Comparison of ENCODE assay signal across 11 mouse cellular contexts in the genomic region with DNA sequence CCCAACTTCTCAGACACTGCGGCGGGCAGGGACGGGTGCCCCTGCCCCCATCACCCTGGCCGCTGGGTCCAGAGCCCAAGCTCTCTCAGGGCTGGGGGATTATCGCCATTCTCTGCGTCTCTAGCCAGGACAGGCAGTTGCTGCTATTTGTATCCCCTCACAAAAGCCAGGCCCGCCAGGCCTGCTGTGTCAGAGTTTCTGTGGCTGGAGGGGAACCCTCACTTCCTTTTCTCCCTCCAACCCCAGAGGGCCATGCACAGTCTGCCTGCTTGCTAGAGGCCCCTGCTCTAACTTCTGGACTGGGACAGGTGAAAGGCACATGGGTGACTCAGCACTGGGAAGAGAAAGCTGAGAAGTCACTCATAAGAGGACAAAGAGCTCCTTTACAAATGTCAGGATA. TPM values are rescaled to one million over a fixed set of nuclear protein-coding genes. Genes with fewer than 3 reads are reported as not detected.
DNase-seq lines count a peak whose midpoint lies in the region; ATAC-seq lines count a peak whose summit lies in the region.
"Had no signal": no experiment of that assay in that cellular context is flagged by ENCODE, and none has a peak within 500 bp of the region (broad histone marks: within the 10 kb centered on the region; RNA-seq: fewer than 3 reads in every experiment).

No protein-coding gene starts in this region.

- peaks cover 29% of the 10 kb centered on the region for H3K4me1 ChIP-seq in kidney, embryonic 14.5 days (ENCODE audit: control insufficient read depth, insufficient read depth, low read length)
- peaks cover 28% of the 10 kb centered on the region for H3K4me1 ChIP-seq in hindbrain, embryonic 15.5 days (replicated peaks)
- H3K4me1 ChIP-seq in midbrain, embryonic 10.5 days: peaks cover 65% of the 10 kb centered on the region

- no peaks in the 10 kb centered on the region for H3K36me3 ChIP-seq in kidney, embryonic 14.5 days (ENCODE audit: control insufficient read depth, insufficient read depth, low read length)
- no peaks in the 10 kb centered on the region for H3K36me3 ChIP-seq in hindbrain, embryonic 15.5 days
- no peaks in the 10 kb centered on the region for H3K36me3 ChIP-seq in midbrain, embryonic 10.5 days

- 0% methylated on average over 7 of the region's 7 CpGs for WGBS in kidney, embryonic 14.5 days
- 2% methylated on average over 7 of the region's 7 CpGs for WGBS in hindbrain, embryonic 15.5 days
- WGBS in midbrain, embryonic 10.5 days: 1% methylated on average over 7 of the region's 7 CpGs

- intact Hi-C loops in gastrocnemius, postnatal 14 days (cut with DNase I; ENCODE audit: low total_unique reads): no loop called here

- 0 out of 2 replicates have a peak overlapping the region, but pooled peaks have one; percentile 8 for H3K4me3 ChIP-seq in kidney, embryonic 14.5 days (ENCODE audit: low read length)
- no peak overlapping the region for H3K4me3 ChIP-seq in hindbrain, embryonic 15.5 days
- peak overlapping the region; percentile 50 for H3K4me3 ChIP-seq in midbrain, embryonic 10.5 days
- H3K4me3 ChIP-seq: gastrocnemius, adult 2 months; myocyte had no signal

- no peak for ATAC-seq in kidney, embryonic 14.5 days (ENCODE audit: low FRiP score, low TSS enrichment)
- ATAC-seq in common myeloid progenitor, adult 5-6 weeks (replicated peaks; ENCODE audit: low read depth, poor library complexity, severe bottlenecking): peak; percentile 55
- no peak for ATAC-seq in hindbrain, embryonic 15.5 days (ENCODE audit: low FRiP score, low read depth)

- H3K27ac ChIP-seq in kidney, embryonic 14.5 days (ENCODE audit: low read depth, low read length): peak overlapping the region; percentile 67
- H3K27ac ChIP-seq in hindbrain, embryonic 15.5 days (replicated peaks): no peak overlapping the region
- peak overlapping the region; percentile 78 for H3K27ac ChIP-seq in midbrain, embryonic 10.5 days (replicated peaks)
- H3K27ac ChIP-seq: gastrocnemius, adult 2 months had no signal

- H3K9me3 ChIP-seq in kidney, embryonic 14.5 days (ENCODE audit: control insufficient read depth, low read length): no peaks in the 10 kb centered on the region
- no peaks in the 10 kb centered on the region for H3K9me3 ChIP-seq in hindbrain, embryonic 15.5 days
- no peaks in the 10 kb centered on the region for H3K9me3 ChIP-seq in midbrain, embryonic 10.5 days (replicated peaks)

- H3K27me3 ChIP-seq in kidney, embryonic 14.5 days (ENCODE audit: control insufficient read depth, insufficient read depth, low read length): peaks cover 46% of the 10 kb centered on the region
- peaks cover 62% of the 10 kb centered on the region for H3K27me3 ChIP-seq in hindbrain, embryonic 15.5 days
- peaks cover 76% of the 10 kb centered on the region for H3K27me3 ChIP-seq in midbrain, embryonic 10.5 days (ENCODE audit: low read depth, poor library complexity, severe bottlenecking)

- H3K4me2 ChIP-seq in kidney, embryonic 14.5 days (replicated peaks; ENCODE audit: low read depth, low read length): peak overlapping the region; percentile 44
- peak overlapping the region; percentile 33 for H3K4me2 ChIP-seq in hindbrain, embryonic 15.5 days

- H3K9ac ChIP-seq in kidney, embryonic 14.5 days (ENCODE audit: low read depth, low read length): no peak overlapping the region
- H3K9ac ChIP-seq in hindbrain, embryonic 15.5 days: no peak overlapping the region

- DNase-seq in kidney, adult 8-10 months: no peak
- peak; percentile 52 for DNase-seq in midbrain, embryonic 10.5 days (ENCODE audit: low spot score)
- no peak for DNase-seq in urinary bladder, postnatal 10 days (ENCODE audit: low spot score)
- DNase-seq in MN1 (ENCODE audit: low spot score): no peak
- DNase-seq in gastrocnemius, postnatal 14 days: no peak
- DNase-seq: gastrocnemius, adult 2 months; spleen, adult 18-20 months had no signal

RNA-seq across cellular contexts. Expression of a gene that starts 4.1 kb away (rescaled TPM):
- polyA plus RNA-seq in kidney, embryonic 14.5 days (2014; fragmentation: Nextera tagmentation; extraction: Ambion mirVana): 40.0 and 44.8 TPM in 2 replicates
- 2.4 TPM in 1 of 2 replicates, not detected in the other for total RNA-seq in common myeloid progenitor, adult 5-6 weeks (2017)
- polyA plus RNA-seq in hindbrain, embryonic 15.5 days (2015; fragmentation: Nextera tagmentation; extraction: Ambion mirVana): 2.0 and 3.4 TPM in 2 replicates
- 11.0 and 16.4 TPM in 2 replicates for polyA plus RNA-seq in midbrain, embryonic 10.5 days (2016; fragmentation: Nextera tagmentation; extraction: Ambion mirVana)
- under 1 TPM in 1 of 2 experiments, not detected in 1; 0.33 TPM for total RNA-seq in gastrocnemius, postnatal 14 days (2021)

RNA-seq across cellular contexts. Expression of a gene that starts 26.1 kb away (rescaled TPM):
- polyA plus RNA-seq in kidney, embryonic 14.5 days (2014; fragmentation: Nextera tagmentation; extraction: Ambion mirVana): 56.9 and 95.5 TPM in 2 replicates
- total RNA-seq in common myeloid progenitor, adult 5-6 weeks (2017): 182 and 228 TPM in 2 replicates
- 85.8 and 92.7 TPM in 2 replicates for polyA plus RNA-seq in hindbrain, embryonic 15.5 days (2015; fragmentation: Nextera tagmentation; extraction: Ambion mirVana)
- 92.1 TPM in 2 replicates for polyA plus RNA-seq in midbrain, embryonic 10.5 days (2016; fragmentation: Nextera tagmentation; extraction: Ambion mirVana)
- 10 to 100 TPM; 27.2 to 29.3 TPM for total RNA-seq in gastrocnemius, postnatal 14 days (2021)

RNA-seq across cellular contexts. Expression of a gene that starts 51.2 kb away (rescaled TPM):
- 151 and 152 TPM in 2 replicates for polyA plus RNA-seq in kidney, embryonic 14.5 days (2014; fragmentation: Nextera tagmentation; extraction: Ambion mirVana)
- 108 and 117 TPM in 2 replicates for total RNA-seq in common myeloid progenitor, adult 5-6 weeks (2017)
- 37.1 and 40.7 TPM in 2 replicates for polyA plus RNA-seq in hindbrain, embryonic 15.5 days (2015; fragmentation: Nextera tagmentation; extraction: Ambion mirVana)
- 271 and 298 TPM in 2 replicates for polyA plus RNA-seq in midbrain, embryonic 10.5 days (2016; fragmentation: Nextera tagmentation; extraction: Ambion mirVana)
- 1 to 10 TPM; 3.8 to 4.0 TPM for total RNA-seq in gastrocnemius, postnatal 14 days (2021)

RNA-seq across cellular contexts. Expression of a gene that starts 53.5 kb away (rescaled TPM):
- polyA plus RNA-seq in kidney, embryonic 14.5 days (2014; fragmentation: Nextera tagmentation; extraction: Ambion mirVana): 4.8 and 5.0 TPM in 2 replicates
- total RNA-seq in common myeloid progenitor, adult 5-6 weeks (2017): 12.0 and 14.3 TPM in 2 replicates
- polyA plus RNA-seq in hindbrain, embryonic 15.5 days (2015; fragmentation: Nextera tagmentation; extraction: Ambion mirVana): 13.1 and 15.1 TPM in 2 replicates
- polyA plus RNA-seq in midbrain, embryonic 10.5 days (2016; fragmentation: Nextera tagmentation; extraction: Ambion mirVana): 17.4 and 18.9 TPM in 2 replicates
- total RNA-seq in gastrocnemius, postnatal 14 days (2021): 1 to 10 TPM; 5.9 to 7.3 TPM
